Comparison of ENCODE assay signal across 9 mouse cellular contexts in genomic region chr6:122765298-122765956, GRCm38 (mm10). TPM values are rescaled to one million over a fixed set of nuclear protein-coding genes. Genes with fewer than 3 reads are reported as not detected.
A peak's percentile ranks its signal among the peaks of the same experiment; 100 is the strongest.
DNase-seq lines count a peak whose midpoint lies in the region; ATAC-seq lines count a peak whose summit lies in the region.
"Had no signal": no experiment of that assay in that cellular context is flagged by ENCODE, and none has a peak within 500 bp of the region (broad histone marks: within the 10 kb centered on the region; RNA-seq: fewer than 3 reads in every experiment).

No protein-coding gene starts in this region.

- H3K9me3 ChIP-seq in heart, embryonic 11.5 days (replicated peaks; ENCODE audit: control insufficient read depth, low read length): no peaks in the 10 kb centered on the region
- H3K9me3 ChIP-seq in forebrain, embryonic 15.5 days: no peaks in the 10 kb centered on the region
- H3K9me3 ChIP-seq in liver, embryonic 15.5 days (replicated peaks): no peaks in the 10 kb centered on the region

- no peaks in the 10 kb centered on the region for H3K27me3 ChIP-seq in heart, embryonic 11.5 days (ENCODE audit: control insufficient read depth, insufficient read depth, low read length)
- H3K27me3 ChIP-seq in forebrain, embryonic 15.5 days: 0 out of 2 replicates have a peak, but pooled peaks cover 5% of the 10 kb centered on the region
- H3K27me3 ChIP-seq in liver, embryonic 15.5 days: peaks cover 7% of the 10 kb centered on the region

- H3K4me1 ChIP-seq in heart, embryonic 11.5 days (ENCODE audit: control insufficient read depth, insufficient read depth, low read length): peaks cover 6% of the 10 kb centered on the region; the same call in 1 of the 2 replicates
- H3K4me1 ChIP-seq in forebrain, embryonic 15.5 days: peaks cover 23% of the 10 kb centered on the region
- H3K4me1 ChIP-seq in liver, embryonic 15.5 days (replicated peaks): peaks cover 57% of the 10 kb centered on the region

- no peak overlapping the region for H3K9ac ChIP-seq in heart, embryonic 11.5 days (ENCODE audit: low read depth, low read length)
- H3K9ac ChIP-seq in forebrain, embryonic 15.5 days (replicated peaks): peak overlapping the region; percentile 75
- H3K9ac ChIP-seq in liver, embryonic 15.5 days: peak overlapping the region; percentile 38

- DNase-seq in heart, postnatal 36 days: no peak
- DNase-seq in ES-CJ7 (ENCODE audit: low read depth, low spot score) (peak; percentile 97), MN1 (ENCODE audit: low spot score) (no peak)
- DNase-seq in adrenal gland, postnatal 4 days (ENCODE audit: low spot score in 2 of 2): no peak
- DNase-seq in adrenal gland, adult 8-10 months: no peak

- peak overlapping the region; percentile 43 for H3K4me3 ChIP-seq in heart, embryonic 11.5 days (ENCODE audit: low read depth, low read length)
- H3K4me3 ChIP-seq in forebrain, embryonic 15.5 days: peak overlapping the region; percentile 65
- H3K4me3 ChIP-seq in liver, embryonic 15.5 days (replicated peaks): peak overlapping the region; percentile 61

- intact Hi-C loops in heart, postnatal 36 days (cut with DNase I): no loop called here

- H3K27ac ChIP-seq in heart, embryonic 11.5 days (ENCODE audit: low read depth, low read length): 0 out of 2 replicates have a peak overlapping the region, but pooled peaks have one; percentile 17
- H3K27ac ChIP-seq in forebrain, embryonic 15.5 days (replicated peaks): peak overlapping the region; percentile 85
- no peak overlapping the region for H3K27ac ChIP-seq in liver, embryonic 15.5 days (replicated peaks)

- 11% methylated on average over 9 of the region's 9 CpGs for WGBS in heart, embryonic 11.5 days (ENCODE audit: insufficient replicate concordance)
- 2% methylated on average over 9 of the region's 9 CpGs for WGBS in forebrain, embryonic 15.5 days
- 19% methylated on average over 9 of the region's 9 CpGs for WGBS in liver, embryonic 15.5 days (ENCODE audit: insufficient replicate concordance)

- ATAC-seq in heart, embryonic 11.5 days (replicated peaks; ENCODE audit: insufficient number of reproducible peaks, low FRiP score, low TSS enrichment): no peak
- no peak for ATAC-seq in forebrain, embryonic 15.5 days (replicated peaks)
- ATAC-seq in liver, embryonic 15.5 days (ENCODE audit: insufficient read depth): no peak

- peak overlapping the region; percentile 92 for H3K4me2 ChIP-seq in heart, embryonic 11.5 days
- peak overlapping the region; percentile 92 for H3K4me2 ChIP-seq in forebrain, embryonic 15.5 days (replicated peaks)
- peak overlapping the region; percentile 94 for H3K4me2 ChIP-seq in liver, embryonic 15.5 days

- H3K36me3 ChIP-seq in heart, embryonic 11.5 days (ENCODE audit: control insufficient read depth, insufficient read depth, low read length): no peaks in the 10 kb centered on the region
- no peaks in the 10 kb centered on the region for H3K36me3 ChIP-seq in forebrain, embryonic 15.5 days
- H3K36me3 ChIP-seq in liver, embryonic 15.5 days (replicated peaks): no peaks in the 10 kb centered on the region

RNA-seq across cellular contexts. Expression of gene Slc2a3, which starts 36.0 kb away (rescaled TPM):
- 27.5 and 33.2 TPM in 2 replicates for polyA plus RNA-seq in heart, embryonic 11.5 days (2014; fragmentation: Nextera tagmentation; extraction: Ambion mirVana)
- total RNA-seq in heart, postnatal 36 days (2021): 1 to 10 TPM; 1.6 to 2.0 TPM
- polyA plus RNA-seq in forebrain, embryonic 15.5 days (2015; fragmentation: Nextera tagmentation; extraction: Ambion mirVana): 19.9 and 20.5 TPM in 2 replicates
- polyA plus RNA-seq in liver, embryonic 15.5 days (2015; fragmentation: Nextera tagmentation; extraction: Ambion mirVana): 11.8 and 13.8 TPM in 2 replicates
- total RNA-seq in adrenal gland, postnatal 4 days (2021): 10 to 100 TPM; 17.4 to 17.8 TPM
- 10 to 100 TPM; 10.3 to 17.0 (median 11.7) TPM for total RNA-seq in adrenal gland, adult 8-10 months (2022)

RNA-seq across cellular contexts. Expression of gene Foxj2, which starts 54.3 kb away (rescaled TPM):
- 4.9 and 5.9 TPM in 2 replicates for polyA plus RNA-seq in heart, embryonic 11.5 days (2014; fragmentation: Nextera tagmentation; extraction: Ambion mirVana)
- 10 to 100 TPM; 33.4 to 34.7 TPM for total RNA-seq in heart, postnatal 36 days (2021)
- polyA plus RNA-seq in forebrain, embryonic 15.5 days (2015; fragmentation: Nextera tagmentation; extraction: Ambion mirVana): 6.4 and 6.8 TPM in 2 replicates
- 1.3 and 1.5 TPM in 2 replicates for polyA plus RNA-seq in liver, embryonic 15.5 days (2015; fragmentation: Nextera tagmentation; extraction: Ambion mirVana)
- 10 to 100 TPM; 21.3 to 22.1 TPM for total RNA-seq in adrenal gland, postnatal 4 days (2021)
- total RNA-seq in adrenal gland, adult 8-10 months (2022): 10 to 100 TPM; 18.6 to 24.8 (median 21.6) TPM

RNA-seq across cellular contexts. Expression of gene Nanog, which starts 58.1 kb away (rescaled TPM):
- polyA plus RNA-seq in heart, embryonic 11.5 days (2014; fragmentation: Nextera tagmentation; extraction: Ambion mirVana): 0.23 and 0.25 TPM in 2 replicates
- not detected for total RNA-seq in heart, postnatal 36 days (2021)
- 0.09 and 0.29 TPM in 2 replicates for polyA plus RNA-seq in forebrain, embryonic 15.5 days (2015; fragmentation: Nextera tagmentation; extraction: Ambion mirVana)
- not detected in 2 replicates for polyA plus RNA-seq in liver, embryonic 15.5 days (2015; fragmentation: Nextera tagmentation; extraction: Ambion mirVana)
- not detected for total RNA-seq in adrenal gland, postnatal 4 days (2021)
- not detected for total RNA-seq in adrenal gland, adult 8-10 months (2022)
- polyA plus RNA-seq: large intestine, adult 2 months had no signal
